Mouse (Mus musculus): ENCODE measurements at regions not wholly inside any gene's neighbourhood (a gene's known extent, or its start where the extent isn't known, plus 50 kb on each side); places are given as distances from the start of the nearest gene placed in this dataset.

- DNase-seq (ENCODE audit: low spot score) = no peak
Measured at GRCm38 (mm10) chr11:25356671-25357586, 853.6 kb downstream of the 5730522E02Rik start.

GRCm38 (mm10) chr11:25335667-25336066 lies 874.9 kb downstream of the 5730522E02Rik start:
- DNase-seq (ENCODE audit: low spot score) = no peak

- no peak for DNase-seq (ENCODE audit: low spot score)
Measured at GRCm38 (mm10) chr11:25330696-25331095, 879.9 kb downstream of the 5730522E02Rik start.

GRCm38 (mm10) chr11:25322426-25322825 lies 888.1 kb downstream of the 5730522E02Rik start:
- DNase-seq (ENCODE audit: low spot score) = no peak

- DNase-seq (ENCODE audit: low spot score) = no peak
Measured at GRCm38 (mm10) chr11:25321494-25321893, 889.1 kb downstream of the 5730522E02Rik start.

GRCm38 (mm10) chr11:25314645-25315044 lies 895.9 kb downstream of the 5730522E02Rik start:
- DNase-seq (ENCODE audit: low spot score) = no peak

- DNase-seq (ENCODE audit: low spot score) = no peak
Measured at GRCm38 (mm10) chr11:25313879-25314278, 896.7 kb downstream of the 5730522E02Rik start.

- DNase-seq (ENCODE audit: low spot score) = no peak
Measured at GRCm38 (mm10) chr11:25313308-25313707, 897.3 kb downstream of the 5730522E02Rik start.

GRCm38 (mm10) chr11:25310754-25311153 lies 899.8 kb downstream of the 5730522E02Rik start:
- no peak for DNase-seq (ENCODE audit: low spot score)

GRCm38 (mm10) chr11:25301130-25301529 lies 909.4 kb downstream of the 5730522E02Rik start:
- peak; percentile 60 for DNase-seq (ENCODE audit: low spot score)

GRCm38 (mm10) chr11:25288346-25288745 lies 922.2 kb downstream of the 5730522E02Rik start:
- no peak for DNase-seq (ENCODE audit: low spot score)

GRCm38 (mm10) chr11:25287458-25288247 lies 922.9 kb downstream of the 5730522E02Rik start:
- no peak for DNase-seq (ENCODE audit: low spot score)

- no peak for DNase-seq (ENCODE audit: low spot score)
Measured at GRCm38 (mm10) chr11:25269936-25270540, 940.5 kb downstream of the 5730522E02Rik start.

GRCm38 (mm10) chr11:25262906-25263305 lies 947.7 kb downstream of the 5730522E02Rik start:
- DNase-seq (ENCODE audit: low spot score) = no peak

- no peak for DNase-seq (ENCODE audit: low spot score)
Measured at GRCm38 (mm10) chr11:25259691-25260090, 950.9 kb downstream of the 5730522E02Rik start.

GRCm38 (mm10) chr11:25233360-25233890 lies 977.1 kb downstream of the 5730522E02Rik start:
- no peak for DNase-seq (ENCODE audit: low spot score)
